Mouse (Mus musculus): Measurements from ENCODE around the gene Spi1. TPM values are rescaled to one million over a fixed set of nuclear protein-coding genes. Genes with fewer than 3 reads are reported as not detected.
"Not testable (repeated sequence)": the region's sequence is repeated elsewhere in the genome, so short reads cannot be mapped to it uniquely, and the experiment has no call there.

Gene Spi1
- under 1 TPM in 1 of 2 experiments, not detected in 1; 0.49 TPM for polyA plus RNA-seq (2017; shearing (Covaris generic))

DNA sequence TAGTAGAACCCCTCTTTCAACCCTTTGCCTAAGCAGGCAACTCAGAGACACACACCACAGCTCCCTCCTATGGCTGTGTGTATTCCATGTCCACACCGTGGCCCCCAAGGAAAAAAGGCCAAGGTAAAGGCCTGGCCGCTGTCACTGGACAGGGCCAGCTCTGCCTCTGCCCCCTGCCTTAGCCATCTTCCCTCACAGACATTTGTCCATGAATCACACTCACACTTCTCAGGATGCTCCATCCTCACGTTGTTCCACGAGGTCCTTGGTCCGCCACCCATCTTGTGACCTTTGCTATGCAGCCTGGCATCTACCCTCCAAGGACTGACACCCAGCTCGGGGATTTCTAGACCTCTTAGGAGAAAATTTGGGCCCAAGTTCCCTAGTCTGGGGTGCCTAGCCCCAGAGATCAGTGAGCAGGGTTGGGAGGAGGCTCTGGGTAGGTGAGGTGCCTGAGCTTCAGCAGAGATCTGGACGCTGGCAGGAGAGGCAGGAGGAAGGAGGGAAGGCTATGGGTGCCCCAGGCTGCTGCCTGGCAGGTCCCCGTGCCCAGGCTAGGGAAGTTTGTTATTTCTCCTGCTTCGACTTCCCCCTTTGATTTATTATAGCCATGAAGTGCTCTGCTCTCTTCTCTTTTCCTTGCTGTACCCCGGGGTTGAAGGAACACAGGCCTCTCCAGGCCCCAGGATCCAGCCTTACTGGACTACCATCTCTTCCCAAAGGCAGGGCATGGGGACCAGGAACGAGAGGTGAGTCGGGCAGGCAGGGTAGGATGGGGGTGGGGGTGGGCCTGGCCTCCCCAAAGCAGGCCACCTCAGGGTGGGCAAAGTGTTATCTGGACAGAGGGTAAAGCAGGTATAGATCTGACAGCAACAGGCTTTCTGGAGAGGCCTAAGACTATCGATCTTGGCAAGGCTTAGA, at the start of gene Spi1:
TSS of gene Spi1 (plus strand) at position 616 of the 921 bp plus-strand sequence.
- no peak for ATAC-seq

DNA sequence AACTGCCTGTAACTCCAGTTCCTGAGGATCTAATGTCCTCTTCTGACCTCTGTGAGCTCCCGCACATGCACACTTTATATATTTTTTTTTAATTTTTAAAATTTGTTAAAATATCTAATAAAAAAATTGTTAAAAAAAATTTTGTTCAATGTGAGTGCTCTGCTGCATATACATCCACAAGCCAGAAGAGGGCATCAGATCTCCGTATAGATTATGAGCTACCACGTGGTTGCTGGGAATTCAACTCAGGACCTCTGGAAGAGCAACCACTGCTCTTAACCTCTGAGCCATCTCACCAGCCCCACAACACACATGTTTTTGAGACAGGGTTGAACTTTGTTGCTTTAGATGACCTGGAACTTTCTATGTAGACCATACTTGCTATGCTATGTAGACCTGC, 49.2 kb upstream of the Spi1 start:
- peak; percentile 47 for ATAC-seq

DNA sequence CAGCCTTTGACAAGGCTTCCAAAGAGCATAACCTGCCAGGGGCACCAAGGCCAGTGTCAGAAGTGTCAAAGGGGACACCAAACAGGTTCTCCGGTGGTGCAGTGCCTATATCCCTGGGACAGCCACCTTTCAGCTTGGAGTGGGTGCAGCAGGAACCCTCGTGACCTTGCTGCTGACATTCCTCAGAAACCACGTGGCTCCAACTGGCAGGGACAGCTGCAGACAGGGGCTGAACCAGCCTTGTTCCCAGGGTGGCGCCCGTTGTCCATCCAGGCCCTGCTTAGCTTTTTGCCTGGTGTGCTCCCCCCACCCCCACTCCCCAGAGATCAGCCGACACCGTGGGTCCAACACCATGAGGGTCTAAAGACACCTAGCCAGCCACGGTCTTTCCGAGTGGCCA, 46.8 kb upstream of the Spi1 start, which contains the start of gene Rapsn:
TSS of gene Rapsn (plus strand) at position 236 of the 400 bp plus-strand sequence.
- no peak for ATAC-seq

DNA sequence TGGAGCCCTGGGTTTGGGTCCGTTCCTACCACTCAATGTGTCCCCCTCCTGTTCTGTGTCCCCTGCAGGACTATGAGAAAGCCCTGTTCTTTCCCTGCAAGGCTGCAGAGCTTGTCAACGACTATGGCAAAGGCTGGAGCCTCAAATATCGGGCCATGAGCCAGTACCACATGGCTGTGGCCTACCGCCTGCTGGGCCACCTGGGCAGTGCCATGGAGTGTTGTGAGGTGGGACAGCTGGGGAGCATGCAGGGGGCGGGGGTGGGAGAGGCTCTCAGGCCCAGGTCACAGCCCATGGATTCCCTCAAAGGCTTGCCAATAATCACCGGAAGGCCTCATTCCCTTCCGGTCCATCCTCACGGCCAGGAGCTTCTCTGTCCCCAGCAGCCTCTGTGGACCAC, 40.4 kb upstream of the Spi1 start:
- ATAC-seq = no peak

DNA sequence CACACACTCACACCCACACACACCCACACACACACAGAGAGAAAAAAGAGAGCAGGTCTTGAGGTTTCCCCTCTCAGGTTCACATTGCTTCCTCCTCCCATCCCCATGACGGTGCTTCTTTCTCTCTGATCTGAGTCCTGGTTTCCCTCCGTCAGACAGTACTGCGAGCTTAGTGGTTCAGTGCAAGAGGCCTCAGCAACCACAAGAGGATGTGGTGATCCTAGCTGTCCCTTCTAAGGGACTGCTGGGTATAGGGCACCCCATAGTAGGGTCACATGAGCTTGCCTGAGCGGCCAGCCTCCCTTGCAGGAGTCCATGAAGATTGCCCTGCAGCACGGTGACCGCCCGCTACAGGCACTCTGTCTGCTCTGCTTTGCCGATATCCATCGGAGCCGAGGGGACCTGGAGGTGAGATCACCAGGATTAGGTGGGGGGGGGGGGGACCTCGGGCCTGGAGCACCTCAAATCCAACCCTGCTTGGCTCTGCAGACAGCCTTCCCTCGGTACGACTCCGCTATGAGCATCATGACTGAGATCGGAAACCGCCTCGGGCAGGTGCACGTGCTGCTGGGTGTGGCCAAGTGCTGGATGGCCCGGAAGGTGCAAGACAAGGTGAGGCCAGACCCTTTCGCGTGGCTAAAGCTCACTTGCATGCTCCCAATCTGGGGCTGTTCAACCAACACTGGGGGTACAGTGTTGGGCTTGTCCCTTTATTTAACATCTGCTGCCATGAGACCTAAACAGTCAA, 39.4 kb upstream of the Spi1 start:
- ATAC-seq = peak; percentile 97

DNA sequence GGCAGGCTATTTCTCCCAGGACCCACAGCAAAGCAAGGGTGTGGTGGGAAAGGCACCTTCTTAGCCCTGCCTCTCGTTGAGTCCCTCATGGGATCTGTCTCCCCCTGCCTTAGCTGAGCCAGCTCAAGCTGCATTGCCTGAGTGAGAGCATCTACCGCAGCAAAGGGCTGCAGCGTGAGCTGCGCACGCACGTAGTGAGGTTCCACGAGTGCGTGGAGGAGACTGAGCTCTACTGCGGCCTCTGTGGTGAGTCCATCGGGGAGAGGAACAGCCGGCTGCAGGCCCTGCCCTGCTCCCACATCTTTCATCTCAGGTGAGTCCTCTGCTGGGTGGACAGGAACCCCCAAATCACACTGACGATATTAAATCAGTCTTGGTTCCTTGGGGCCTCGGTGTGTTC, 37.5 kb upstream of the Spi1 start:
- no peak for ATAC-seq

DNA sequence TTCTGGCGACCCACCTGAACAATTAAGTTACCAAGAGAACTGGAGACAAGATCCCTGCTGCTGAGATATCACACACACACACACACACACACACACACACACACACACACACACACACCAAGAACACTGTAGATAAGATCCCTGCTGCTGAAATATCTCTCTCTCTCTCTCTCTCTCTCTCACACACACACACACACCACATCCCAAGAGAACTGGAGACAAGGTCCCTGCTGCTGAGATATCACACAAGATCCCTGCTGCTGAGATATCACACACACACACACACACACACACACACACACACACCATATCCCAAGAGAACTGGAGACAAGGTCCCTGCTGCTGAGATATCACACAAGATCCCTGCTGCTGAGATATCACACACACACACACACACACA, 36.4 kb upstream of the Spi1 start:
- ATAC-seq = not testable (repeated sequence)

DNA sequence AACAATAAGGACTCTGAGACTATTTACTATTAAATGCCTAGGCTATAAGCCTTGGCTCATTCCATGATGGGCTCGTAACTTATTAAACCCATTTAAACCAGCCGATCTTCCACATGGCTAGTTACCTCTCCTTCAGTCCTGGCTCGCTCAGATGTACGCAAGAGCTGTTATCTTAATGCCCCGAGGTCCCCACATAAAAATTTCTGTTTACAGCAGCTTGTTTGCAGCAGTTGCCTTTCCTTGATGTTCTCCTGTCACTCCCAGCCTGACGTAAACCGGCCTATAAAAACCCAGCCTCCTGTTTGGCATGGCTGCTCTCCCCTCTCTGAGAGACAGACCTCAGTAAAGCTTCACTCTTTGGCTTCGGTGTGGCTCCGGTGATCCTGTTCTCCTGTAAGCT, 34.8 kb upstream of the Spi1 start:
- ATAC-seq = no peak

DNA sequence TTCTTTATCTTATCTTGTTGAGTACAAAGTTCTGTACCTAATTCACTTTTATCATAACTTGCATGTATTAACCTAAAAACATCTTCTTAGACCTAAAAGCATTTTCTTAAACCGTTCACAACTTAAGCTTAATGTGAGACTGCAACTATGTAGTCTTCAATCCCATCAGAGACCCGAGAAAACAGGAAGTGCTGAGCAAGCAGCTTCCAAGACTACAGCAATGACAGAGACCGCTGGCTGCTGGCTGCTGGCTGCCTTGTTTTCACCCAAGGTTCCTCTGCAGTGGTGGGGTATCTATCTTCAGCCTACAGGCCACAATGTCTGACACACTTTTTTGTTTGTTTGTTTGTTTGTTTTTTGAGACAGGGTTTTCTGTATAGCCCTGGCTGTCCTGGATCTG, 30.3 kb upstream of the Spi1 start:
- ATAC-seq = no peak

DNA sequence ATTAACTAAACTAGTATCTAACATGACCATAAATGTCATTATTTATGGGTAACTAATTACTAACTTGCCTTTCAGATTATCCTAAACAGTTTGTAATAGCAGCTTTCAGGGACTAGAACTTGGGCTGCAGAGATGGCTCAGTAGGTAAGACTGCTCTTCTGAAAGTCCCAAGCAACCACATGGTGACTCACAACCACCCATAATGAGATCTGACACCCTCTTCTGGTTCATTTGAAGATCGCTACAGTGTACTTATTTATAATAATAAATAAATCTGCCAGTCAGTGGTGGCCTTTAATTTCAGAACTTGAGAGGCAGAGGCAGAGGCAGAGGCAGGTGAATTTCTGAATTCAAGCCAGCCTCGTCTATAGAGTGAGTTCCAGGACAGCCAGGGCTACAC, 29.4 kb upstream of the Spi1 start:
- ATAC-seq = peak; percentile 29

DNA sequence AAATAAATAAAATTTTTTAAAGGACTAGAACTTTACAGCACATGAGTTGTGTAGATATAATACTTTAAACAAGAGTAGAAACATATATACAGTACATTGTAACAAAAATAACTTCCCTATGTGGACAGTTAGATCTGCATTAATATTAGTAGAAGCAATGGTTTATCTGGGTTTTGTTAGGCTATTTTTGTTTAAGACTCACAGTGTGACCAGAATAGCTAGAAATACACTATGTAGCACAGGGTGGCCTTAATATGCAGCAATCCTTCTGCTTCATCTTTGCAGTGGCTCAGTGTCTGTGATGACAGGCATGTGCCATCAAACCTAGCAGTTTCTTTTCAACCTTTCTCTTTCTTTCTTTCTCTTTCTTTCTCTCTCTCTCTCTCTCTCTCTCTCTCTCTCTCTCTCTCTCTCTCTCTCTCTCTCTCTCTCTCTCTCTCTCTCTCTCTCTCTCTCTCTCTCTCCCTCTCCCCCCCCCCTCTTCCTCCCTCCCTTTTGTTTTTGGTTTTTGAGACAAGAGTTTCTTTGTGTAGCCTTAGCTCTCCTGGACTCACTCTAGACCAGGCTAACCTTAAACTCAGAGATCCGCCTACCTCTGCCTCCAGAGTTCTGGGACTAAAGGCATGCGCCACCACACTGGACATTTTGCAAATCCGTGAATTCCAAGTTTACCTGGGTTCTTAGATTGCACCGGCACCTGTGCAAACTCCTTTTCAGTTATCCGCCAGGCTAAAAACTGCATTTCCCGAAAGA, 28.8 kb upstream of the Spi1 start:
- ATAC-seq = peak; percentile 19

DNA sequence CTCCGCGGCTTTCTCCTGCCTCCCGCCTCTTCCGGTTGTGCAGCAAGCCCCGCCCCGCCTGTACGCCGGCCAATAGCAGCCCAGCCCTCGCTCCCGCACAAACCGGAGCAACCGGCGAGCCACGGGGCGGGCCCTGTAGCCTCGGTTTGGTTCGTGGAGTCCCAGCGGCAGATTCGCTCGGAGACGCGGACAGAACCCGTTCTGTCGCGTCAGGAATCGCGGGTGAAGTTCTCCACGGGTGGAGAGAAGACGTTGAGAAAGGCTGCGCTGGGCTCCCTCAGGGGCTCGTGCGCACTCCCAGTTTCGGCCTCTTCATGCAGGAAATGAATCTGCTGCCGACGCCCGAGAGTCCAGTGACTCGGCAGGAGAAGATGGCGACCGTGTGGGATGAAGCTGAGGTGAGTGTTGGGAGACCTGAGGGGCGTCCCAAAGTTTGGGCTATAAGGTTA, 28.2 kb upstream of the Spi1 start, which contains the start of gene Psmc3:
TSS of gene Psmc3 (plus strand) at position 76 of the 449 bp plus-strand sequence.
- ATAC-seq = peak; percentile 97

DNA sequence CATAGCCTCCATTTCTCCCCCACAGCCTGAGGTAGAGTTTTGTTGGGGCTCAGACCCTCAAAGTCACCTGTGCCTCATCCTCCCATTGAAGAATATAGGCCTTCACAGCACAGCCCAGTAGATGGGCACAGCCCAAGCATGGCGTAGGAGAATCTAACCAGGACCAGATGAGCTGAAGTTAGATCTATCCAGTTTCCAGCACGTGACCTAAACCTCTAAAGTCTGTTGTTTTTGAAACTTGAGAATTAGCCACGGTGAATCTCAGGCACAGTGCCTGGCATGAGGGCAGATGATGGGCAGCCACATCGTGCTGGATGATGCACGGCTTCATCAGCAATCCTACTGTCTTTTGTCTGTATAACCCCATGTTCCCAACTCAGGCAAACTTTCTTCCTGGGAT, 23.8 kb upstream of the Spi1 start:
- no peak for ATAC-seq

DNA sequence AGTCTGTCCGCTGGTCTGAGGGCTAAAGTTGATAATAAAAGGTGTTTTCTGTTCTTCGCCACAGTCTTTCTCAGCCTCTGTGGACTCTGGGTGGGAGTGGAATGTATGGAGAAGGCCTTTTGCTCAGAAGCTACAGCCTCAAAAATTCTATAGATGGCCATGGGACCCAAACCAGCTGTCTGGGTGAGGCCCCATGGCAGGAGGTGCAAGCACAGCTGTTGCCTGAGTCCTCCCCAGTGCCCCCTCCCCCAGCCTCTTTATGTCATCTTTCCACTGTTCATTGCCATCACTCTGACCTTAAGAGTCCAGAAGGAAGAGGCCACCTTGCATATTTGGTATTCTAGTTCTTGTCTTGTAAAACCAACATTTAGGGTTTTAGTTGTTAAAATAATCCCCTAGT, 22.8 kb upstream of the Spi1 start:
- no peak for ATAC-seq

DNA sequence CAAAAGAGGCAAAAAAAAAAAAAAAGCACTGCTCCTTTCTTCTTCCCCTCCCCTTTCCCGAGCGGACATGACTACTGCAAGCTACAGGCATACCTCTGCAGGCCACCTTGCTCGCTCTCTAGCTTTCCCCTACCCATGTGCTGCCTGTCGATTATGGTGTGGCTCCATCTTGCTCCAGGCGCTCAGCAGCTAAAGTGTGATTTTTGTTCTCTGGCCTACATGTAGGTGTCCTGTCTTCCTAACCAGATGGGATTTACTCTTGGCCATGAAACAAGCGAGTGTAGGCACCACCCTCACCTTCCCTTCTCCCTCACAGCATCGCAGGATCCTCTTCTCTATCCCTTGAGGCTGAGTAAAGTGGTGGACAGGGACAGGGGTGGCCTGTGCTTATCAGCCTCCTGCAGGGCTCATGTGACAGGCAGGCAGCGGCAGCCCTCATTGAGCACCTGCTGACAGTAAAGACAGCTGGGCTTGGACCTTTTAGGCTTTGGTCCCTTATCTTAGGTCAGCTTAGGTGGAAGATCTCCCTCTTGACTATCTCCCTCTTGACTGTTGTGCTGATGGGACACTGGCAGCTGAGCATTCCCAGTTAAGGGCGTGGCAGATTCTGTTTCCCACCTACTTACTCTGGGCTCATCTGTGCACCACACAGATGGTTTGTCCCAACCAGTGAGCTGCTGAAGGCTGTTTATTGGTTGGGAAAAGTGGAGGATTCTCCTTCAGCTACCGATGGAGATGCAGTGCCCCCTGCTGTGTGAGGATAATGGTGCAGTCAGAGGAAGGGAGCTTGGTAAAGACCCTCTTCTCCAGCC, 21.4 kb upstream of the Spi1 start:
- no peak for ATAC-seq

DNA sequence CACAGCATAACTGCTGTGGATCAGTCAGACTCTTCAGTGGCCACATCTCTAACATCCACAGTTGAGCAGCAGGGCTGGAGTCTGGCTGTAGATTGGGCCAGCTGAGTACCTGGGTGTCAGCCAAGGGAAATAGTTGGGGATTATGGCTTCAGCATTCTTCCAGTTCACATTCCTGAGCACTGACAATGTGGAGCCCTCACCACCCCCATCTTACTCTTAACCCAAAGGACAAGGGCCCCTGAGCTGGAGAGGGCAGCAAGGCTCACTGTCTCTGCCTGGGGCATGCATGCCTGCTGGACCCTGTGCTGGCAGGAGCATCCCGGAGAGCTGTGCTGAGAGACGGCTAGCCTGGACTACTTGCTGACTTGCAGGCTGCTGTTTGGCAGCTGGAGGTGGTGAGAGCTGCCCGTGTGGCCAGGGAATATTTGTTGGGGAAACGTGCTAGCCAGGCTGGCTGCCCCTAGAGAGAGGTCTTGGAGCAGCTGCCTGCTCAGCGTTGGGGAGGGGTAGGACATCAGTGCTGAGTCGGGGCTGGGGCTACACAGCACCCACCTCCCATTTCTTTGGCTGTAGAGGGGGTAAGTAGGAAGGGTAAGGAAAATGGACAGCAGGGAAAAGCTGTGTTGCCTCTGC, 20.2 kb upstream of the Spi1 start:
- no peak for ATAC-seq

DNA sequence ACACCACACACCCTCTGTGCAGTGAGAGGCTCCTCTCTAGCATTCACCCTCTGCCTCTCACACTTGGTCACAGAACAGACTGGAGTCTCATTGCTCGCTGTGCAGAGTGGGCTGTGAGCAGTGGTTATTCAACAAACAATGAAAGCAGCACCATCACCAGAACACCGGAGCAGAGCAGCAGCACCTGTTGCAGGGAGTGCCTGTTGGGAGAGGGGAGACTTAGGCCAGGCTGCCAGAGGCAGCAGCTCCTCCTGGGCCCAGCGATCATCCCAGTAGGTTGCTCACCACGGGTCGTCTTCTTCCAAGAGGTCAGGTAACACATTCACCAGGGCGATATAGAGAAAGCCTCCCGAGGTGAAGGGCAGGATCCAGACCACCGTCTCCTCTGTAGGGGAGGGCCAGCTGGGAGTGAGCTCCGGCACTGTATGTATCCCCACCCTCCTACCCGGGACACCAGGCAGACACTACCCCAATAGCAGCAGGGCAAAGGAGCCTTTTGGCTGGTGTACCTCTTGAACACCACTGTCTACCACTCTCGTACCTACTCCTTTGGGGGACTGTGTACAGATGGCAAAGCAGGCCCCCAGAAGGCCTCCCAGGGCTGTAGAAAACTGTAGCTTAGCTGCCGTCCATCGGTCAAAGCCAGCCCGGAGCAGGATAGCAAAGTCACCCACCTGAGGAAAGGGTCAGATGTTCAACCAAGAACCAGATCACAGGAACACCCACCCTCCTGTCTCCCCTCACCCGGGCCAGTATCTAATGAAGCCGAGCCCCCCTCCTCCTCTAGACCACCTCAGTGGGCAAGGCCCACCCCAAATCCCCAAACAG, 19.2 kb upstream of the Spi1 start:
- no peak for ATAC-seq

DNA sequence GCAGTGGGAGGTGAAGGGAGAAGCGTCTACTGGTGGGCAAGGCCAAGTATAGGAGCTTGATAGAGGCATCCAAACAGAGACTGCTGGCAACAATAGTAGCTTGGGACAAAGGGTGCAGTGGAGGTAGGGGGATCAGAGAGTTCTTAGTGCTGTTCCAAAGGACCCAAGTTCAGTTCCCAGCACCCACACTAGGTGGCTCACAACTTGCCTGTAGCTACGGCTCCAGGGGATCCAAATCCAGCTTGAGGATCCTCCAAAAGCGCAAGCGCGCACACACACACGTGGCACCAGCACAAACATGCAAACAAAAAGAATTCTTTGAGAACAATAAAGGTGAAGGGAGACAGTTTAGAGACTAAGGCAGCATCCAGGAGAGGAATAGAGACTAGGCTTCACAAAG, 18.0 kb upstream of the Spi1 start:
- ATAC-seq = no peak

DNA sequence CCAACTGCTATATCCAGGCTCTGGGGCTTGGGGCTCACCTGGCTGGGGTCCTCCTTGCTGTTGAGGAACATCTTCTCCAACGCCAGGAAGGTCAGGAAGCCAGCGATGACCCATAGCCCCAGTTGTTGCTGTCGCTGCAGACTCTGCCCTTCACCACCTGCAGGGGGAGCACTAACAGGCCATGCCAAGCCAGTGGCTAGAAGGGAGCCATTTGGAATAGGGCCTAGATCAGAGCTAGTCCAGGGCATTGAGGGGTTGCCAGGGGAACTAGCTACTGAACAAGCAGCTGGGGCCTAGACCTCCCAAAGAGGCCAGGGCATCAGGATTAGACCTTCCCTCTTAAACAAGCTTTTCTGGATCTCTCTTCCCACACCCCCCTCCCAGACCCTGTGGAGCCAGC, 16.6 kb upstream of the Spi1 start:
- no peak for ATAC-seq

DNA sequence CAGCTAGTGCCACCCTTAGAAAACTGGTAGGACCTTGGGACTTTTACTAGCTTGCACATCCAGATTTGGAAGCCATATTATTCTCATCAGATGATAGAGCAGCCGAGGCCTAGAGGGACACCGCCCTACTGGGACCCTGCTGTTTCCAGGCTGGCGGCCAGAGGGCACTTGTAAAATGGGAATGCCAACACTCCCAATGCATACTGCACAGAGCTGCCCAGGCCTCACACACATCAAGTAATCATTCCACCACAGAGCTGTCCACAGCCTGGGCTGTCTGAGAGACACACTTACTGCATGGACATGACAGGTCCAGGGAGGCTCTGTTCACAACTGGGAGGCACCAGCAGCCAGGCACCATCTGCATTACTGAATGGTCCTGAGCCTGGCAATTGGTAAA, 15.7 kb upstream of the Spi1 start:
- ATAC-seq = no peak

All from CD4-positive, CD25-positive, alpha-beta regulatory T cell, adult 4 months (primary cell).